Mouse (Mus musculus) hindbrain, embryonic 13.5 days (tissue): ENCODE results near the gene Fam214a. TPM values are rescaled to one million over a fixed set of nuclear protein-coding genes. Genes with fewer than 3 reads are reported as not detected.

Source experiments
- ATAC-seq: fragments of 200-750 bp; cut with Nextera tagmentation; 2 replicates; pipeline ENCODE4 v1.8.0; 2017; ENCODE audit warnings: moderate TSS enrichment; ENCODE audit not compliant: low FRiP score
- H3K27ac ChIP-seq: fragments of 300-500 bp; sonication (generic); 2 replicates; pipeline ENCODE4 v1.5.1; 2015; ENCODE audit warnings: inconsistent platforms, mild to moderate bottlenecking, moderate library complexity
- H3K27me3 ChIP-seq: fragments of 300-500 bp; sonication (generic); 2 replicates; pipeline ENCODE4 v1.6.1; 2015; ENCODE audit warnings: mild to moderate bottlenecking, inconsistent platforms
- H3K36me3 ChIP-seq: fragments of 300-500 bp; sonication (generic); 2 replicates; pipeline ENCODE4 v1.6.1; 2015; ENCODE audit warnings: mild to moderate bottlenecking, inconsistent platforms
- H3K4me1 ChIP-seq: fragments of 300-500 bp; sonication (generic); replicated peaks from 2 replicates; pipeline ENCODE4 v1.6.1; 2015; ENCODE audit warnings: inconsistent platforms
- H3K4me2 ChIP-seq: fragments of 300-500 bp; sonication (generic); 2 replicates; pipeline ENCODE4 v1.6.1; 2015; ENCODE audit warnings: inconsistent platforms, mild to moderate bottlenecking, moderate library complexity
- H3K4me3 ChIP-seq: fragments of 300-500 bp; sonication (generic); 2 replicates; pipeline ENCODE4 v1.5.1; 2015; ENCODE audit warnings: mild to moderate bottlenecking, inconsistent platforms
- H3K9ac ChIP-seq: fragments of 300-500 bp; sonication (generic); 2 replicates; pipeline ENCODE4 v1.6.1; 2015; ENCODE audit warnings: mild to moderate bottlenecking, inconsistent platforms
- H3K9me3 ChIP-seq: fragments of 300-500 bp; sonication (generic); 2 replicates; pipeline ENCODE4 v1.6.1; 2016; ENCODE audit warnings: inconsistent platforms
- WGBS: fragments of 180-500 bp; shearing (Covaris S2); methylation state at CpG from one replicate; pipeline ENCODE4 v1.1.7; 2015; 5-methylcytosine and 5-hydroxymethylcytosine counted together
- polyA plus RNA-seq: library from polyadenylated mRNA; unstranded; fragments of >200 nt; fragmentation: Nextera tagmentation; extraction: Ambion mirVana; gene quantifications from 2 replicates; pipeline ENCODE4 v1.2.1, GENCODE M21; 2015

The Fam214a gene
- polyA plus RNA-seq, 1 experiment from 2014 or later, result 30.2 TPM

- Histone ChIP-seq H3K4me2 (no peak overlapping the region), H3K9me3 (no peaks in the 10 kb centered on the region), H3K4me1 (peaks cover 14% of the 10 kb centered on the region; the same call in 1 of the 2 replicates), H3K9ac (no peak overlapping the region), H3K36me3 (no peaks in the 10 kb centered on the region), H3K4me3 (no peak overlapping the region), H3K27ac (no peak overlapping the region), H3K27me3 (no peaks in the 10 kb centered on the region)
- ATAC-seq, result no peak
- 89% methylated on average over 7 of the region's 7 CpGs for WGBS
These were observed 36.3 kb downstream of the Fam214a start for GRCm38 (mm10) chr9:74988893-74989460.

GRCm38 (mm10) chr9:74989990-74990389, 37.3 kb downstream of the Fam214a start:
- Histone ChIP-seq H3K9me3 (no peaks in the 10 kb centered on the region), H3K9ac (no peak overlapping the region), H3K4me1 (peaks cover 14% of the 10 kb centered on the region; the same call in 1 of the 2 replicates), H3K4me2 (no peak overlapping the region), H3K27ac (no peak overlapping the region), H3K36me3 (no peaks in the 10 kb centered on the region), H3K4me3 (no peak overlapping the region), H3K27me3 (no peaks in the 10 kb centered on the region)
- no peak for ATAC-seq
- 88% methylated on average over 2 of the region's 2 CpGs for WGBS

DNA sequence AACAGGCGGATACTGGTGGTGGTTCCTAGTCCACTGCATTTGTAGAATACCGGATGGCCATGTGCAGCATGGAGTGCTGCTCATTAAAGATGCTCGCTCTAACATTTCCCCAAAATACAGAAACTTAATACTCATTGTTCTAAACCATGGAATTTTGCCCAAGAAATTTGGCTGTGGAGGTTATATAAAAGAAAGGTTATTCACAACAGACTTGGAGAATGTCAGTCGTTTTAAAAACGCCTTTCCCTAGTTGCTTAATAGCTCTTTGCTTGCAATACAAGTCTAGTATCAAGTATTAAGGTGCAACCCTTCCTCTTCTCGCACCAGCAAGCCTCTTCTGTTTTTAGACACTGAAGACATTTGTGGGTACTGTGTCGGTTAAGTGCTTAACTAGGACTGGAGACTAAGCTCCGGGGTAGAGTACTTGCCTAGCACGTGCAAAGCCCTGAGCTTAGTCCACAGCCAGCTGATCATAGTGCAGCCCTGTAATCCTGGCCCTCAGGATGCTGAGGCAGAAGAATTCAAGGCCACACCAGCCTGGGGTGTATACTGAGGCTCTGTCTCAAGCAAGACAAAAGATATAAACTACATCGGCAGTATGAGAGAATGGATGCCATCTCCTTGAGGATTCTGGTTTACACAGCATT, 42.0 kb downstream of the Fam214a start:
- Histone ChIP-seq H3K9me3 (no peaks in the 10 kb centered on the region), H3K36me3 (no peaks in the 10 kb centered on the region), H3K4me1 (peaks cover 2% of the 10 kb centered on the region; the same call in 1 of the 2 replicates), H3K27me3 (no peaks in the 10 kb centered on the region), H3K4me3 (no peak overlapping the region), H3K9ac (0 out of 2 replicates have a peak overlapping the region, but pooled peaks have one; percentile 40), H3K4me2 (no peak overlapping the region), H3K27ac (peak overlapping the region; percentile 2)
- no peak for ATAC-seq
- WGBS, result 90% methylated on average over 10 of the region's 10 CpGs

GRCm38 (mm10) chr9:74996349-74996748, 43.7 kb downstream of the Fam214a start:
- 67% methylated on average over 2 of the region's 2 CpGs for WGBS
- peaks cover 6% of the 10 kb centered on the region for H3K36me3 ChIP-seq
- H3K9ac ChIP-seq, result no peak overlapping the region
- ATAC-seq, result no peak
- no peak overlapping the region for H3K27ac ChIP-seq
- H3K4me3 ChIP-seq, result no peak overlapping the region
- H3K4me1 ChIP-seq, result peaks cover 2% of the 10 kb centered on the region
- H3K27me3 ChIP-seq, result no peaks in the 10 kb centered on the region
- no peaks in the 10 kb centered on the region for H3K9me3 ChIP-seq
- H3K4me2 ChIP-seq, result no peak overlapping the region

- Histone ChIP-seq H3K4me1 (peaks cover 2% of the 10 kb centered on the region), H3K9me3 (no peaks in the 10 kb centered on the region), H3K4me2 (no peak overlapping the region), H3K9ac (no peak overlapping the region), H3K27me3 (no peaks in the 10 kb centered on the region), H3K36me3 (peaks cover 6% of the 10 kb centered on the region), H3K27ac (no peak overlapping the region), H3K4me3 (no peak overlapping the region)
- no peak for ATAC-seq
These were observed 45.3 kb downstream of the Fam214a start for GRCm38 (mm10) chr9:74997976-74998375.

DNA sequence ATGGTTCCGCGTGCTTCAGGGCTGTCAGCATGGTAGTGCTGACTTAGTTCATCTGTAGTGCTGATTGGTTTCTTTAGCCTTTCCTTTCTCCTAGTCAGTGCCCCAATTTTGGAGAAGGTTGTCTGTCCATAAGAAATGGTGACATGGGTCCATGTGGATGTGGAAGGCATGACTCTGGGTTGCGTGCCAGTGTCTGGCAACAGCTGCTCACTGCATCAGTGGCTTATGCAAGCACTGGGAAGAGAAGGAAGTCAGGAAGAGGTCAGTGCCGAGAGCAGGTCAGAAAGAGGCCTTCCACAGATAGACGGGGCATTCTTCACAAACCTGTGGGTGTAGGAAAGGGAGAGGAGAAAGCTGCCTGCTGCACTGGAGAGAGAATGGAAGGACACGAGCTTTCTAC, 48.3 kb downstream of the Fam214a start:
- WGBS, result 90% methylated on average over 6 of the region's 6 CpGs
- no peak overlapping the region for H3K27ac ChIP-seq
- ATAC-seq, result no peak

GRCm38 (mm10) chr9:75001611-75002204, 49.0 kb downstream of the Fam214a start:
- no peak overlapping the region for H3K27ac ChIP-seq
- no peaks in the 10 kb centered on the region; the same call in 1 of the 2 replicates for H3K4me1 ChIP-seq
- no peak for ATAC-seq
- WGBS, result 85% methylated on average over 5 of the region's 5 CpGs
- H3K4me3 ChIP-seq, result no peak overlapping the region
- no peak overlapping the region for H3K4me2 ChIP-seq
- peaks cover 18% of the 10 kb centered on the region for H3K36me3 ChIP-seq
- H3K27me3 ChIP-seq, result no peaks in the 10 kb centered on the region
- H3K9ac ChIP-seq, result no peak overlapping the region
- H3K9me3 ChIP-seq, result no peaks in the 10 kb centered on the region

More for the DNA sequence above, 48.3 kb downstream of the Fam214a start:
- H3K9ac ChIP-seq, result no peak overlapping the region
- no peaks in the 10 kb centered on the region for H3K27me3 ChIP-seq
- no peak overlapping the region for H3K4me2 ChIP-seq
- H3K4me3 ChIP-seq, result no peak overlapping the region
- peaks cover 11% of the 10 kb centered on the region for H3K36me3 ChIP-seq
- no peaks in the 10 kb centered on the region for H3K9me3 ChIP-seq
- H3K4me1 ChIP-seq, result no peaks in the 10 kb centered on the region; the same call in 1 of the 2 replicates

GRCm38 (mm10) chr9:75002262-75002661, 49.6 kb downstream of the Fam214a start:
- Histone ChIP-seq H3K27ac (no peak overlapping the region), H3K4me1 (no peaks in the 10 kb centered on the region; the same call in 1 of the 2 replicates), H3K9ac (no peak overlapping the region), H3K4me2 (no peak overlapping the region), H3K36me3 (peaks cover 23% of the 10 kb centered on the region), H3K9me3 (no peaks in the 10 kb centered on the region), H3K27me3 (no peaks in the 10 kb centered on the region), H3K4me3 (no peak overlapping the region)
- 79% methylated on average over 3 of the region's 3 CpGs for WGBS
- ATAC-seq, result no peak

GRCm38 (mm10) chr9:75004203-75004602, 51.5 kb downstream of the Fam214a start:
- Histone ChIP-seq H3K4me3 (no peak overlapping the region), H3K9me3 (no peaks in the 10 kb centered on the region), H3K36me3 (peaks cover 36% of the 10 kb centered on the region), H3K4me2 (no peak overlapping the region), H3K9ac (no peak overlapping the region), H3K27me3 (no peaks in the 10 kb centered on the region), H3K4me1 (no peaks in the 10 kb centered on the region; the same call in 1 of the 2 replicates), H3K27ac (no peak overlapping the region)
- WGBS, result 93% methylated on average over 10 of the region's 10 CpGs
- no peak for ATAC-seq

DNA sequence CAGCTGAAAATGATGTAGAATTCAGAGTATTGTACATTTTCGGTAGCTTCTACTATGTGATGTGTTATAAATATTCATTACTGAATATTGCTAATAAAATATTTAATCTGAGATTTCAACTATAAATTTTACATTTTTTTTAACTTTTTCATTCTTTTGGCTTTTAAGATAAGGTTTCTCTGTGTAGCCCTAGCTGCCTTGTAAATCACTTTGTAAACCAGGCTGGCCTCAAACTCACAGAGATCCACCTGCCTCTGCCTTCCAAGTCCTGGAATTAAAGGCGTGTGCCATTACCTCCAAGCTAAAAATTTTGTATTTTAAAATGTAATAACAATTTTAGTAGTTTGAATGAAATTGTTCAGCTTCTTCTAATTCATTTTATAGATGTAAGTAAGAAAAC, 63.9 kb downstream of the Fam214a start:
- no peak overlapping the region for H3K4me3 ChIP-seq
- H3K4me2 ChIP-seq, result no peak overlapping the region
- H3K27ac ChIP-seq, result no peak overlapping the region
- WGBS, result 95% methylated on average over 2 of the region's 2 CpGs
- H3K27me3 ChIP-seq, result no peaks in the 10 kb centered on the region
- no peak for ATAC-seq
- peaks cover 75% of the 10 kb centered on the region for H3K36me3 ChIP-seq
- H3K9me3 ChIP-seq, result no peaks in the 10 kb centered on the region
- no peaks in the 10 kb centered on the region for H3K4me1 ChIP-seq
- H3K9ac ChIP-seq, result no peak overlapping the region

DNA sequence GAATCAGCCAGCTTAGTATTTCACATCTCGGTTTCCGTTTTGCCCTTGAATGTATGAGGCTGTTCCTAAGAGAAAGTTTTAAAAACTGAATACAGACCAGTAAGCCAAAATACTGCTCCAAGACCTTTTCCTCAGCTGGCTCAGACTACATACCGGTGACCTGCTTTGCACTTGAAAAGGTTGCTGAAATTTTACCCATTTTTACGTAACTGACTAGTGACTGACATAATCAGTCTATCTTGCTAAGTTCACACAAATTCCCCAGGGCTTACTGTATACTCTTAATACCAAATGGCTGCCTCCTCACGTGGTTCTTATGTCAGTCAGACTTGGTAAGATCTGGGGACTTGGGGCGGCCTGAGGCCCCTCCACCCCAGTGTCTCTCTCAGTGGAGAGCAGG, 66.5 kb downstream of the Fam214a start:
- H3K9ac ChIP-seq, result no peak overlapping the region
- H3K27me3 ChIP-seq, result no peaks in the 10 kb centered on the region
- H3K9me3 ChIP-seq, result no peaks in the 10 kb centered on the region
- no peak overlapping the region for H3K4me2 ChIP-seq
- H3K27ac ChIP-seq, result no peak overlapping the region
- H3K36me3 ChIP-seq, result peaks cover 68% of the 10 kb centered on the region
- H3K4me1 ChIP-seq, result no peaks in the 10 kb centered on the region
- 91% methylated on average over 6 of the region's 6 CpGs for WGBS
- no peak overlapping the region for H3K4me3 ChIP-seq
- no peak for ATAC-seq

- no peak overlapping the region for H3K27ac ChIP-seq
- peaks cover 68% of the 10 kb centered on the region for H3K36me3 ChIP-seq
These were observed 66.9 kb downstream of the Fam214a start for GRCm38 (mm10) chr9:75019592-75019991.

DNA sequence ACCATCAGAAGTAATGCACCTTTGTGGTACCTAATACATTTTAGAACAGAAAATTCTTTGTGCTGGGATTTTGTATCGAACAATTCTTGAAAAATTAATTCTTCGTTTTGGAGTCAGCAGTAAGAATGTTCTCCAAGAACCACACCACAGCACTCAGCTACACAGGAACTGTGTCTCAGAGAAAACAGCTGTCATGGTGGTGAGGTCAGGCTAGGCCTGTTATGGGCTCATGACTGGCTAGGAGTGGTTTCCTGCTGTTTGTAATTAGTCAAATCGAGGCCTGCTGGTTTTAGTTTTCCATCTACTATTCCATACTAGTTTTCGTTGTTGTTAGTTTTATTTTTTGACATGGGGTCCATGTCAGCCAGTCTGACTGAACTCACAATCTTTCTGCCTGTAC, 67.9 kb downstream of the Fam214a start:
- no peak overlapping the region for H3K27ac ChIP-seq
- no peak overlapping the region for H3K4me3 ChIP-seq
- H3K27me3 ChIP-seq, result no peaks in the 10 kb centered on the region
- no peak for ATAC-seq
- H3K9me3 ChIP-seq, result no peaks in the 10 kb centered on the region
- 84% methylated on average over 4 of the region's 4 CpGs for WGBS
- no peak overlapping the region for H3K4me2 ChIP-seq
- H3K36me3 ChIP-seq, result peaks cover 61% of the 10 kb centered on the region
- H3K9ac ChIP-seq, result no peak overlapping the region
- H3K4me1 ChIP-seq, result no peaks in the 10 kb centered on the region

More at GRCm38 (mm10) chr9:75019592-75019991, 66.9 kb downstream of the Fam214a start:
- Histone ChIP-seq H3K4me3 (no peak overlapping the region), H3K27me3 (no peaks in the 10 kb centered on the region), H3K4me1 (no peaks in the 10 kb centered on the region), H3K4me2 (no peak overlapping the region), H3K9me3 (no peaks in the 10 kb centered on the region), H3K9ac (no peak overlapping the region)
- WGBS, result 90% methylated on average over 3 of the region's 3 CpGs
- ATAC-seq, result no peak
